Mouse (Mus musculus) heart, embryonic 10.5 days (tissue): ENCODE measurements around the gene Smurf1. TPM values are rescaled to one million over a fixed set of nuclear protein-coding genes. Genes with fewer than 3 reads are reported as not detected.

Experiments used
- DNase-seq: peaks from one replicate; pipeline ENCODE4 v3.0.0-alpha.2; 2017; ENCODE audit warnings: low spot score
- H3K27ac ChIP-seq: fragments of 300-500 bp; sonication (generic); 2 replicates; pipeline ENCODE4 v1.5.1; 2016; ENCODE audit warnings: mild to moderate bottlenecking
- H3K27me3 ChIP-seq: fragments of 300-500 bp; sonication (generic); 2 replicates; pipeline ENCODE4 v1.6.1; 2016; ENCODE audit warnings: mild to moderate bottlenecking; ENCODE audit not compliant: poor library complexity, insufficient read depth, severe bottlenecking
- H3K36me3 ChIP-seq: fragments of 300-500 bp; sonication (generic); 2 replicates; pipeline ENCODE4 v1.6.1; 2016; ENCODE audit warnings: mild to moderate bottlenecking, moderate library complexity
- H3K4me1 ChIP-seq: fragments of 300-500 bp; sonication (generic); 2 replicates; pipeline ENCODE4 v1.6.1; 2016; ENCODE audit warnings: mild to moderate bottlenecking
- H3K4me3 ChIP-seq: fragments of 300-500 bp; sonication (generic); 2 replicates; pipeline ENCODE4 v1.5.1; 2016; ENCODE audit warnings: mild to moderate bottlenecking, moderate library complexity
- H3K9me3 ChIP-seq: fragments of 300-500 bp; sonication (generic); 2 replicates; pipeline ENCODE4 v1.6.1; 2016; ENCODE audit warnings: mild to moderate bottlenecking, moderate library complexity
- WGBS: fragments of 180-500 bp; shearing (Covaris S2); methylation state at CpG from one replicate; pipeline ENCODE4 v1.1.7; 2016; 5-methylcytosine and 5-hydroxymethylcytosine counted together
- polyA plus RNA-seq: library from polyadenylated mRNA; unstranded; fragments of >200 nt; fragmentation: Nextera tagmentation; extraction: Ambion mirVana; gene quantifications from 2 replicates; pipeline ENCODE4 v1.2.1, GENCODE M21; 2016

Gene Smurf1
- polyA plus RNA-seq, 1 experiment from 2014 or later, result 16.1 TPM

DNA sequence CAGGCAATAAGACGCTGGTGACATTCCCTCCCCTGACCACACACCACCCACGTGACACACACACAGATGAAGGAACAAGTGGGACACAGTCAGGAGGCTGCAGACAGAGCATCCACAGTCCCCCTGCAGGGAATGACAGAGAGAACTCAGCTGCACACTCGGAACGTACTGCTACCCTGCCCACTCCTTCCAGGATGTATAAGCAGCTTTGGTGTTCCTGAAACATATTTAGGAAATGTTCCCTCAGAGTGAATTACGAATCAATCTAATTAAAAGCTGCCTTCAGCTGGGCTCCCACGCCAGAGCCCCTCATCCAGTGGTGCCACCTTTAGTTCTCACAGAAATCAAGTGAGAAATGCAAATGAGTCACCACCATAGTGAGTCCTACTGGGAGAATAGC lies 42.3 kb downstream of the Smurf1 start:
- no peak overlapping the region for H3K4me3 ChIP-seq
- DNase-seq, result no peak
- H3K27me3 ChIP-seq, result no peaks in the 10 kb centered on the region
- peaks cover 61% of the 10 kb centered on the region for H3K4me1 ChIP-seq
- 0 out of 2 replicates have a peak, but pooled peaks cover 2% of the 10 kb centered on the region for H3K36me3 ChIP-seq
- H3K9me3 ChIP-seq, result no peaks in the 10 kb centered on the region
- WGBS, result 54% methylated on average over 6 of the region's 6 CpGs
- H3K27ac ChIP-seq, result no peak overlapping the region

DNA sequence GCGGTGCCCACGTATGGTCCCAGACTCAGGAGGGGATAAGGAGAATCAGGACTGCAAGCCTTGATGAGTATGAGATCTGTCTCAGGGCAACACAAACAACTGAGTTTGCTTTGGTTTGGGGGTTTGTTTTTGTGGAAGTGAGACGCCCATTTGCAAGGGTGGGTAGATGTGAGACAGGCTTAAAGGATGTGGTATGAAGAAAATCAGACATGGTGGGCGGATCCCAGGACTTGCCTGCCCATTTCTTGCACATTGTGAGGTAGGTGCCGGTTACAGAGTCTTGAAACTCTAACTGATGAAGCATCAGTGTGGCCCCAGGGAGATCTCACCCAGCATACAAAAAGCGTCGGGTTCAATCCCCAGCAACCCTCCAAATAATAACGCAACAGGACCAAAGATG lies 45.9 kb downstream of the Smurf1 start:
- Histone ChIP-seq H3K36me3 (no peaks in the 10 kb centered on the region), H3K4me1 (peaks cover 77% of the 10 kb centered on the region), H3K9me3 (no peaks in the 10 kb centered on the region), H3K27ac (peak overlapping the region; percentile 22; the same call in 1 of the 2 replicates), H3K4me3 (no peak overlapping the region), H3K27me3 (no peaks in the 10 kb centered on the region)
- WGBS, result 77% methylated on average over 8 of the region's 8 CpGs
- DNase-seq, result no peak

DNA sequence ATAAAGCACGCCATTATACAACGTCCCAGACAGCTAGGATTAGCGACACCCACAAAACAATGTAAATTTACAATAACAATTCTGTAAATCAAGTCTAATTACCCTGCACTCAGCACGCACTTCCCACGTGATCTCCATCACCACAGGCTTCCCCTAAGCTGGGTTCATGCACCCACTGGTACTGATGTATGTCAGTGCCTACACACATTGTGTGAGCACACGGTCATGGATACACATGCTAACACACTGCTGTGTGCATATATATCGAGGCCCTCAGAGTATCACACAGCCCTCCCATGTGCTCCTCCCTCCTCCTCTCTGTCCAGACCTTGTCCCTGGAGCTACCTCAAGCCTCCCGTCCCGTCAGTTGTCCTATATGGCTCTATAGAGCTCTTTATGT lies 46.5 kb downstream of the Smurf1 start:
- 0 out of 2 replicates have a peak overlapping the region, but pooled peaks have one; percentile 22 for H3K27ac ChIP-seq
- WGBS, result 83% methylated on average over 9 of the region's 9 CpGs
- H3K4me1 ChIP-seq, result peaks cover 83% of the 10 kb centered on the region
- no peak overlapping the region for H3K4me3 ChIP-seq
- DNase-seq, result no peak
- no peaks in the 10 kb centered on the region for H3K9me3 ChIP-seq
- H3K36me3 ChIP-seq, result no peaks in the 10 kb centered on the region
- H3K27me3 ChIP-seq, result no peaks in the 10 kb centered on the region

DNA sequence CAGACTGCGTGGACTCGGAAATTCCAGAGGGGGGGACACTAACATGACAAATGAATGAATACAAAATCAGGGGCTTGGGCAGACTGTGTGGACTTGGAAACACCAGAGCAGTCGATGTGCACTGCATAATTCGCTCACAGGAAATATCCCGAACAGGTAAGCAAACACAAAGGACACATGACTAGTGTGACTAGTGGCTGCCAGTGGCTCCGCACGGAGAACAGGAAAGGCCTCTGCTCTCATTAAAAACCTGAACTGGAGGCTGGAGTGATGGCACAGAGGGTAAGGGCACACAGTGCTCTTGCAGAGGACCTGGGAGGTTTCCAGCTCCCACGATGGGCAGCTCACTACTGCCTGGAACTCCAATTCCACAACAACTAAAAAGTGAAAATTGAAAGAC lies 47.4 kb downstream of the Smurf1 start:
- peaks cover 81% of the 10 kb centered on the region for H3K4me1 ChIP-seq
- H3K27me3 ChIP-seq, result no peaks in the 10 kb centered on the region
- no peak overlapping the region for H3K4me3 ChIP-seq
- DNase-seq, result no peak
- no peaks in the 10 kb centered on the region for H3K36me3 ChIP-seq
- no peaks in the 10 kb centered on the region for H3K9me3 ChIP-seq
- no peak overlapping the region for H3K27ac ChIP-seq
- WGBS, result 81% methylated on average over 8 of the region's 8 CpGs

DNA sequence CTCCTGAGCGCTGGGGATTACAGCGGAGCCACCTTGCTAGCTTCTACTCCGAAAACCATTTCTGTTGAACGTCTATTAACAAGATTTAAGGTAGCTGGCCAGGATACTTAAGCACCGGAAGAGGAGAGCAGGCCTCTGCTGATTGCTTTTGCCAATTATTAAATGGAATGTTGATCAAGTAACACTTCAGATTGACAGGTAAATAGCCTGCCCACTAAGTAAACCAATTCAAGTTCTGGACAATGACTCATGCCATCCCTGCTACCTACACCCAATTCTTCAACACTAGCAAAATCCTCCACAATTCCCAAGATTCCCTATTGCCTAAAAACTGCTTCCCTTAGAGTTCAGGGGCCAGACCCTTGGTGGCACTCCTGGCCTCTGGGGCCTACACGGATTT lies 48.5 kb downstream of the Smurf1 start:
- peaks cover 73% of the 10 kb centered on the region for H3K4me1 ChIP-seq
- 84% methylated on average over 6 of the region's 6 CpGs for WGBS

DNA sequence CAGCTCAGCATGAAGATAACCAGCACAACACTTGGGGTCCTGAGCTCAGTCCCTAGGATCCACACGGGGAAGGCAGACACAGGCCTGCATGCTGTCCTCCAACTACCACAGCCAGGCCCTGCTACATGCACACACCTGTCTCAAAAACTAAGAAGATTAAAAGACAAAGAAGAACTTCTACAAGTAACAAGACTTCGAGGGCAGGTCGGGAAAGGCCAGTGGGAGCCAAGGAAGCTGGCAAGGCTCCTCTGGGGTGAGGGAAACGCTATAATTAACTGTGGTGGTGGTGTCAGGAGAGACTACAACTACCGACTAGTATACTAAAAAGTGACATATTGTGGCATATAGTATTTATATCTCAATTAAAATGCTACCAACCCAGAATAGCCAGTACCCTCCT lies 49.8 kb downstream of the Smurf1 start:
- H3K27ac ChIP-seq, result 0 out of 2 replicates have a peak overlapping the region, but pooled peaks have one; percentile 53
- peaks cover 70% of the 10 kb centered on the region for H3K4me1 ChIP-seq
- H3K4me3 ChIP-seq, result no peak overlapping the region
- WGBS, result 59% methylated on average over 5 of the region's 5 CpGs
- DNase-seq, result no peak
- H3K36me3 ChIP-seq, result no peaks in the 10 kb centered on the region
- H3K9me3 ChIP-seq, result no peaks in the 10 kb centered on the region
- H3K27me3 ChIP-seq, result no peaks in the 10 kb centered on the region

More for the DNA sequence above, 48.5 kb downstream of the Smurf1 start:
- H3K9me3 ChIP-seq, result no peaks in the 10 kb centered on the region
- H3K4me3 ChIP-seq, result no peak overlapping the region
- no peak overlapping the region for H3K27ac ChIP-seq
- no peaks in the 10 kb centered on the region for H3K27me3 ChIP-seq
- no peaks in the 10 kb centered on the region for H3K36me3 ChIP-seq
- DNase-seq, result no peak

DNA sequence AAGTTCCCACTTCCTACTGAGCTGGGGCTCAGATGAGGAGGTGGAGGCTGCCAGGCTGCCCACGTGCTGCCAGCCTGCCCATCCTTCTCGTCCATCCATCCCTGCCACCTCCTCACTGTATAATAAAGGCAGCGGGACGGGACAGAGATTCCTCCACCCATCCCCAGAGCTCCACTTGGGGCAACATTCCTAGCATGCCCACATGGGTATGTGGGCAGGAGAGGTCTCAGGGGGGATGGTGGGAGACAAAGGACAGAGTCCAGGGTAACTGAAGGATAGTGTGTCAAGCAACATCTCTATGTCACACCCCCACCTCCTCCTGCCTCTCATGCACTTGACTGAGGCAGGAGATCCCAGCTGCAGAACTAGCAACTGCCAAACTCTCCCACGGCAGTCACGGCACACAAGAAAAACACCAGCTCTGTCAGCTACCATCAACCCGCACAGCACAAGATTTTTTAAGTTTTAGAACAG lies 51.2 kb downstream of the Smurf1 start:
- H3K4me1 ChIP-seq, result peaks cover 66% of the 10 kb centered on the region
- DNase-seq, result no peak
- no peaks in the 10 kb centered on the region for H3K27me3 ChIP-seq
- 48% methylated on average over 7 of the region's 7 CpGs for WGBS
- peak overlapping the region; percentile 32; the same call in 1 of the 2 replicates for H3K27ac ChIP-seq
- no peak overlapping the region for H3K4me3 ChIP-seq
- H3K9me3 ChIP-seq, result no peaks in the 10 kb centered on the region
- no peaks in the 10 kb centered on the region for H3K36me3 ChIP-seq

DNA sequence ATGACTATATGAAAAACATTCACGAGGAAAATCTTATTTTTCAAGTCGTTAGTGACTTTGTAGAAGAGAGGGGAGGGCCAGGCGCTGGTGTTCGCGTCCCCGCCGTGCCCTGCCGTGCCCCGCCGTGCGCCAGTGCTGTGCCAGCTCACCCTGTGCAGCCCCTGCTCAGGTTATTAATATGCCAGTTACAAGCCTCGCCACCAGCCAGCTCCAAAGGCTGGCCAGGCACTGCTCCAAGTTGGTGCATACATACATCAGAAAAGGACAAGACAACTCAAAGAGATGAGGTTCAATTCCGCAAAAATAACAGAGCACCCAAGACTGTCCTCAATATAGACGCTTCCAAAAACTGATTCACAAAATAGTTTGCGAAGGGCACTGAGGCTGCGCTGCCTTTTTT lies 51.7 kb downstream of the Smurf1 start:
- WGBS, result 91% methylated on average over 16 of the region's 16 CpGs
- Histone ChIP-seq H3K36me3 (no peaks in the 10 kb centered on the region), H3K9me3 (no peaks in the 10 kb centered on the region), H3K27ac (no peak overlapping the region), H3K27me3 (no peaks in the 10 kb centered on the region), H3K4me1 (peaks cover 63% of the 10 kb centered on the region), H3K4me3 (no peak overlapping the region)
- DNase-seq, result no peak

DNA sequence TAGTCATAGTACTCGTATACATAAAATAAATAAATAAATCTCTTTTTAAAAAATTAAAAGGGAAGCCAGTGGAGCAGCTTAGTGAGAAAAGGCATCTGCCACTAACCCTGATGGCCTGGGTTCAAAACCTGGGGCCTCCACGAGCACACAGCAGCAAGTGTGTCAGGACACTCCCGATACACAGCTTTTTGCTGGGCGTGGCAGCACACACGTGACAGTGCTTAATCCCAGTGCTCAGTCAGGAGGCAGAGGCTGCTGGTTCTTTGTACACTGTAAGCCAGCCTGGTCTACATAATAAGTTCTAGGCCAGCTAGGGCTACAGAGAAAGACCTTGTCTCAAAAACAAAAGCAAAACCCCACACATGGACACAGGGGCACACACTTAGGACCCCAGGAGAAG lies 52.3 kb downstream of the Smurf1 start:
- peaks cover 60% of the 10 kb centered on the region for H3K4me1 ChIP-seq

DNA sequence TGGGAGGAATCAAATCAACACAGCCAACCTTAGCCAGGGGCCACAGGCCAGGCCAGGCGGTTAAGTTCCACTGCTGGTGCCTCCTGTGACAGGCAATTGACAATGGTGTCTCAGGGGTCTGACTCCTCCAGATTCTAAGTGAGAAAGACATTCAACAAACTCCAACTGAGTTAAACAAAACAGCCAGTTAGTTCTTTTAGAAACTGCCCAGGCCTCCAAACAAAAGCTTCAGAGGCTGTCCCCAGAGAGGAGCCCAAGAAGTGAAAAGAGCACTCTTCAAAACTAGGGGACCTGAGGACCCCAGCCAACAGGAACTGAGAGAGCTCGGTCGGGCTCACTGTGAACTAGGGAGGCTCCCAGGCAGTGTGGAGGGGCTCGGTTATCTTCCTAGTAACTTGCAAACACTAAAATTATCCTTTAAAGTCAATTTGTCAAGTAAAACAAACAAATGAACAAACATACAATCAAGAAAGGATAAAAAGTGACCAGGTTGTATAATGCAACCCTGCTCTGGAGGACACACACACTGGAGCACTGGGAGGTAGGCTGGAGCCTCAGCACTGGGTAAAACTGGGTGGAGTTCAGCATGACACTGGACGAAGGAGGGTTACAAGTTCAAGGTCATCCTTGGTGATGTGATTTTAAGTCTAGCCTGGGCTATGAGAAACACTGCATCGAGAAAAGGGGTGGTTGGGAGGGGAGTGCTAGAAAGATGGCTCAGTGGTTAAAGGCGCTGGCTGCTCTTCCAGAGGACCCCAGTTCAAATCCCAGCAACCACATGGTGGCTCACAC lies 52.9 kb downstream of the Smurf1 start:
- H3K4me1 ChIP-seq, result peaks cover 56% of the 10 kb centered on the region

More for the DNA sequence above, 52.3 kb downstream of the Smurf1 start:
- H3K27me3 ChIP-seq, result no peaks in the 10 kb centered on the region
- no peak overlapping the region for H3K4me3 ChIP-seq
- no peak overlapping the region for H3K27ac ChIP-seq
- 87% methylated on average over 5 of the region's 5 CpGs for WGBS
- DNase-seq, result no peak
- no peaks in the 10 kb centered on the region for H3K9me3 ChIP-seq
- no peaks in the 10 kb centered on the region for H3K36me3 ChIP-seq

DNA sequence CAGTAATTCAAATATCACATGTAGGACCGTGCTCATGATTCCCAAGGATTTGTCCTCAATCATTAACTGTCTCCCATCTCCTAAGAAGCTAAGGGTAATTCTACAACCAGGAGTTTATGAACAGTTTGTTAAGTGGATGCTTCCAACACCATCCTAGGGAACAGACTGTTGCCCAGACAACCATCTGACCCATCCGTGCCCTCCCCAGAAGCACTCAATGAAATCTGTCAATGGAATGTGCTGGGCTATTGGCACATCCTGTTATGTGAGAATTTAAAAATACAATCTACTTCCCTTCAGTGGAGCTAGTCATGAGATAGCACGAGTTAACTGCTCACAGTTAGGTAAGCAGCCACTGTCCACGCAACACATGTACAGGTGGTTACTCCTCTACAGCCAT lies 56.1 kb downstream of the Smurf1 start:
- 77% methylated on average over 4 of the region's 4 CpGs for WGBS
- no peaks in the 10 kb centered on the region for H3K9me3 ChIP-seq
- no peaks in the 10 kb centered on the region for H3K27me3 ChIP-seq
- no peak overlapping the region for H3K4me3 ChIP-seq
- no peak overlapping the region for H3K27ac ChIP-seq
- DNase-seq, result no peak
- H3K4me1 ChIP-seq, result peaks cover 37% of the 10 kb centered on the region
- no peaks in the 10 kb centered on the region for H3K36me3 ChIP-seq

More for the DNA sequence above, 52.9 kb downstream of the Smurf1 start:
- Histone ChIP-seq H3K9me3 (no peaks in the 10 kb centered on the region), H3K4me3 (no peak overlapping the region), H3K27ac (no peak overlapping the region), H3K36me3 (no peaks in the 10 kb centered on the region), H3K27me3 (no peaks in the 10 kb centered on the region)
- 76% methylated on average over 7 of the region's 7 CpGs for WGBS
- no peak for DNase-seq

DNA sequence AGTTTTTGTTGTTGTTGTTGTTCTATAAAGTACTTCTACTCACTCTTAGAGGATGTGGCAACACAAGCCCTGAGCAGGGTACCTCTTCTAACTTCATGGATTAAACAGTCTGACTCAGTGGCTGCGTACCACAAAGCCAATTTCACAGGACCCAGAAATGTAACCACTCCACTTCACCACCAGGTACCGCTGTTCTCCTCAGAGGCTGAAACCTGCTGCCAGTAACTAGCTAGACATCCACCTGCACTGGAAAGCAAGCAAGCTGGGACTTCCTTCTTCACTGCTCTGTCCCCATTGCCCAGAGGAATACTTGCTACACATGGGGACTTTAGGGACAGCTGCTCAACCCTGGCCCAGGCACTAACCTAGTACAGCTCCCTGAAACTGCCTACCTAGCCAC lies 58.1 kb downstream of the Smurf1 start:
- Histone ChIP-seq H3K27ac (no peak overlapping the region), H3K4me1 (peaks cover 33% of the 10 kb centered on the region), H3K9me3 (no peaks in the 10 kb centered on the region), H3K36me3 (no peaks in the 10 kb centered on the region), H3K27me3 (no peaks in the 10 kb centered on the region), H3K4me3 (no peak overlapping the region)
- 59% methylated on average over 2 of the region's 2 CpGs for WGBS
- no peak for DNase-seq

DNA sequence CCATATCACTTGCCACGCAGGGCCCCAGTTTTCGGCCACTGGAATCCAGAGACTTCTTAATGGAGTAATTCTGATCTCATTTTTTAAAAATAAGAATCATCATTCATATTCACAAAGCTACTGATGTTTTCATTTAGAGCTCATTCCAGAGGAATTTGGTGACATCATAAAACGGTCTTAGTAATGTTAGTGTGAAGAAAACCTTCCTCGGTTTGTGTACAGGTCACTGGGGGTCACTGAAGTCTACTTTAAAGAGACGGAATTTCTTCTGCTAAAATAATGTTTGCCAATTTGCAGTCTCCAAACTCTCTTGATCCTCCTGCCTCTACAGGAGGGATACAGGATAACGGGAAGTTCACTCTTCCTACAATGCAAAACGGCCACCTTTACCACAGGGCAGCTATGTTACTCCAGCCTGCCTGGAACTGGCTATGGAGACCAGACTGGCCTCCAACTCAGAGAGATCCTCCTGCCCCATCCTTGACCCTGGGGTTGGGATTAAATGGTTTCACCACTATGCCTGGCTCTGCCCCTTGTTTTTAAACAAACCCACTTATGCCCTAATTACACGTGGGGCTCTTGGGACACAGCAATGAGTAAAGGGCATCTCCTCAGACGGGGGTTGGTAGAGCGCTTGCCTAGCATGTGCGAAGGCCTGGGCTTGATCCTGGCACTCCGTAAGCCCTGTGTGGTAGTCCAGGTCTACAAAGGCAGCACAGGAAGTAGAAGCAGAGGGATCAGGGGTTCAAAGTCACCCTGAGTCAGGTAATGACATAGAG lies 61.1 kb downstream of the Smurf1 start:
- Histone ChIP-seq H3K4me3 (no peak overlapping the region), H3K36me3 (peaks cover 14% of the 10 kb centered on the region), H3K27me3 (no peaks in the 10 kb centered on the region), H3K9me3 (no peaks in the 10 kb centered on the region), H3K27ac (0 out of 2 replicates have a peak overlapping the region, but pooled peaks have one; percentile 22), H3K4me1 (peaks cover 37% of the 10 kb centered on the region)
- DNase-seq, result no peak
- WGBS, result 77% methylated on average over 12 of the region's 12 CpGs
